Mouse (Mus musculus) gastrocnemius, adult 8-10 months (tissue): Measurements from ENCODE around the gene Rorb. TPM values are rescaled to one million over a fixed set of nuclear protein-coding genes. Genes with fewer than 3 reads are reported as not detected.

ENCODE experiments used
- DNase-seq, 2 experiments: peaks; one replicate each; pipeline ENCODE4 v3.0.0; 2022; ENCODE audit warnings: low spot score in 2 of 2
- total RNA-seq, 4 experiments: library from RNA; stranded (reverse); gene quantifications; 2 replicates each; pipeline ENCODE4 v1.2.4; 2022

Rorb gene
- total RNA-seq, 4 experiments from 2014 or later = 0.11 to 0.15 (median 0.13) TPM

DNA sequence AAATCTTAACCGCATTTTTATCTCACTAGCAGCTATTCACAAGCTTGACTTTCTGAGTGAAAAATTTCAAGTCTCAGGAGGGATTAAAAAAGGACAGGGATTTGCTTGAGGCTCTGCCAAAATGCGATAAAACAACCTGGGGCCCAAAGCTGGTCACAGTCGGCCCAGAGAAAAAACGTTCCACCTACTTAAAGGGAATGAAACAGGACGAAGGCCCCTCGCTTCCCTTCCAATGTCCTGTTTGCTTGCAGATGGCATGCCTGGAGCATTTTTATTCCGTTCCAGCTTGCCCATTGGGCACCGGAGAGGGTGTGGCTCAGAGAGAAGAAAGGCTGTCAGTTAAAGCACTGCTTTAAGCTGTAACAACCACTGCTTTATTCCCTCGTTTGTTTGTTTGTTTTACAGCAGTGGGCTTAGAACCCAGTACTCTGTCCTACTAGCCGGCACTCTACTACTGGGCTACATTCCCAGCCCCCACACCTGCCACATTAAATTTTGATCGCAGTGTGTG lies 221.8 kb downstream of the Rorb start:
- no peak for DNase-seq

DNA sequence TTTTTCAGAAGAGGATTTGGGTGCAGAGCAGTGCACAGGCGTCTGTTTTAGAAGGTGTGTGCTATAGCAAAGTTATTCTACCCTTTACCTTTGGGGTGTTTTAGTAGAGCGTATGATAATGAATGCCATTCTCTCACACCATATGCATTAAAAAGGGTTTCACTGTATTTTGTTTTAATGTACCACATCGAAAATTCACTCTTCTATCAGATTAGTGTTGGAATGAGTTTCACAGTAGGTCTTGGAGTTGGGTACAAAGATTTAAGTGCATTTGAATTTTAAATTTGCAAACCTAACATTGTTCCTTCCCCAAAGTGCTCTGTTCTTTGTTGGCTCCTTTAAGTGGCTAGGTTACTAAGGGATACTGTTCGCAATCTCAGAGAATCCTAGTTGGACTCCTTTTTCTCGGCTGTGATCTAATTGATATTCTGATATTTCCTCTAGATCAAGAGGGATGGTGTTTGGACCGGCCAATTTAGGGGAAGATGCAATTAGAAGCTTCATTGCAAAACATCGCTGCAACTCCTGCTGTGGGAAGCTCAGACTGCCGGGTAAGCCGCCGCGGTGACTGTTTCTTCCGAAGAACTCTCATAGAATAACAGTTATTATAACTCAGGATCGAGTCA lies 222.4 kb downstream of the Rorb start:
- DNase-seq = no peak

DNA sequence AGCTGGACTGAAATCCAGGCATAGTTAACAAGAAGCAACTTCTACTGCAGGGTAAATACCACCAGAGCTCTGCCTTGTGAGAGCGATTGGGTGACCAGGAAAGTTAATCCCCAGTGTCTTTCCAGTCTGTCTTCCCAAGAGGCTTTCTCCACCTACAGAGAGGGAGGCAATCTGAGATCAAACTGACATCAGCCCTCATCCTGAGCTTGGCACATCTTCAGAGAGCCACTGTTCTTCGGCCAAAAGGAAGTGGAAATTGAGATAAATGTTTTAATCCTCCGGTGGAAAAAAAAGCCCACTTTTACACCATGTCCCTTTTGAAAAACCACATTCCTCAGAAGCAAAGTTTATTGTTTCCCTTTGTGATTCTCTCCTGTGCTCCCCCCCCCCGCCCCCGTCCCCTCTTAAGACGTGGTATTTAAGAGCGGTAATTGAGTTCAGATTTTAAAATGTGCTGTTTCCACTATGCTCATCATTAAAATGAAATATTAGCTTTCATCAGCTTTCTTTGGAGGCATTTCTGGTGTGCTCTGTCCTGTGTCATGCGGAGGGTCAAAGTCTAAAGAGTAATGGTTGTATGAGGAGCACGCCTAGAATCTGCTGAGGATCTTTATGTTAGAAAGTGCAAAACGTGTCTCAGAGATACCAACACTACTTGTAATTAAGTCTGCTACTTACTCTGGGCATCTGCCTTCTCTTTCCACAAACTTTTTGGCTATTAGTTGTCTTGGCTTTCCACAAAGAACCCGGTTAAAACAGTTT lies 223.2 kb downstream of the Rorb start:
- DNase-seq = no peak

DNA sequence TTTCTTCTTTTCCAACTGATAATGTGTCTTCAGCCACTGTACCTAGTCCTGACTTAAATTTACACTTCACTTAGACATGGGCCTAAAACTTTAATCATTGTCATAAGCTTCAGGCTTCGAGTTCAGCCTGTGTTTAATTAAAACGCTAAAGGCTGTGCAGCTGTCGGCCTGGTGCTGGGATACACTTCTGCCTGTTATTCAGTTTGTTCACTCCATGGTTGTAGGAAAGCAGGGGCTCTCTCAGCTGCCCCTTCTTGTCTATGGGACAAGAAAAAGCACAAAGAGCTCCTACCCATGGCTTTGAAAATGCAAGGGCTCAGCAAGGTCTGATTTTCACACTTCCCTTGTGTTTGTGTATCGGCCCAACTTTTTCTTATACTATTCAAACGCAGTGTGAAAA lies 229.8 kb downstream of the Rorb start:
- DNase-seq = no peak
